Mouse (Mus musculus): Measurements from ENCODE around the gene 2310033P09Rik. TPM values are rescaled to one million over a fixed set of nuclear protein-coding genes. Genes with fewer than 3 reads are reported as not detected.
A peak's percentile ranks its signal among the peaks of the same experiment; 100 is the strongest.

2310033P09Rik gene
- total RNA-seq, 2 experiments from 2014 or later, result 7.8 to 8.1 TPM

DNA sequence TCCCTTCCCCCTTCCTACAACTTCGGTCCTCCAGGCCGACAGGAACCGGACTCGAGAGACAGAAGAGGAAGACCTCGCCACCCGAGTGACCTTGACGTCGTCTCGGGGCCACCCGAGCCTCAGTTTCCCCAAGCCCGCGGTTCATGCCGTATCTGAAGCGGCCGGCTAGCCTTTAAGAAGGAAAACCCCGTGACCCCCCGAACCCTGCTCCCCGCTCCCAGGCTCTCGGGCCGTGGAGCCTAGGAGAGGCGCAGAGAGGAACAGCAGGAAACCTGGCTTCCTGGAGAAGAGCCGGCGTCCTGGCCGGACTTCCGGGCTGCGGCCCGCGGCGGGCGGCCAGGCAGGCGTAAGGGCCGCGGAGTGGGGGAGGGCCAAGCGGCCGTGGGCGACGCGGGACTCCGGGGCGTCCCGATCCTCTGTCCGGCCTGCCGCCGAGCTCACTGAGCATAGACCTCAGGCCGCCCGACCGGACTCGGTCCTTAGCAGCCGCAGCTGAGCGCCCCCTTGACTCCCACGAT, 19.5 kb downstream of the 2310033P09Rik start:
- no peak for DNase-seq (ENCODE audit: low spot score in 2 of 2)

DNA sequence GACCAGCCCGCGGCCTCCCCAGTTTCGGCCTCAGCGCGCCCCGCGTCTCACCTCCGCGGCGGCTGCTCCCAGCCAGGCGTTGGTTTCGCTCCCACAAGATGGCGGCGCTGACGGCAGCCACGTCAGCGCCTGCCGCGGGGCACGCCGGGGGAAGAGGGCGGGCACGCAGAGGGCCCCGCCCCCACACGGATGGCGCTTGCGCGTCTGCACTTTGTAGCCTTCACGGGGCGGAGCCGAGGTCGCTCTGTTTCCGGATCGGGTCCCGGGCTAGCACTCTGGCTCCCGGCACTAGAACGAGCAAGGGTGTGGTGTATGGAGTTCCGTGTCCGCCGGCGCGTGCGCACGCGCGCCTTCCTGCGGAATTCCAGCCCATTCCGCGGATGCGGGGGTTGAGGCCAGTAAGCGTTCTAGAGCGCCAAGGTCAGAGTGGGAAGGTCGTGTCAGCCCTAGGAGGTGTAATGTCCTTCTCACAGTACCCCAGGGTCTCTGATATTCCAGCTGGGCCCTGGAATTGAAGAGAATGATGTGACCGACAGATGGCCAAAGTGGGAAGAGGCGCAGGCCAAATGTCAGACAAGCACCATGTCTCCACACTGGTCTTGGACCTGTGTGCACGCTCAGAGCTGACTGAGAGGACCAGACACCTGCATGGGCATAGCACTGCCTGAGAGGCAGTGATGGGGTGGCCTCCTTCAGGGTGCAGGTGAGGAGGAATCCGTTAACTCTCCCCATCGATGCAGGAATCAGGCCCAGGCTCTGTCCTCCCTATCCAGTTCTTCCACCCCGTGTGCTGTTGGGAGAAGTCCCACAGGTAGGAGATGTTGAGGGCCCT, 20.2 kb downstream of the 2310033P09Rik start, which contains the start of gene Arf1:
TSS of gene Arf1 (minus strand) at position 149 of the 832 bp plus-strand sequence.
- DNase-seq (ENCODE audit: low spot score in 2 of 2), result peak; percentile 96 to 97

DNA sequence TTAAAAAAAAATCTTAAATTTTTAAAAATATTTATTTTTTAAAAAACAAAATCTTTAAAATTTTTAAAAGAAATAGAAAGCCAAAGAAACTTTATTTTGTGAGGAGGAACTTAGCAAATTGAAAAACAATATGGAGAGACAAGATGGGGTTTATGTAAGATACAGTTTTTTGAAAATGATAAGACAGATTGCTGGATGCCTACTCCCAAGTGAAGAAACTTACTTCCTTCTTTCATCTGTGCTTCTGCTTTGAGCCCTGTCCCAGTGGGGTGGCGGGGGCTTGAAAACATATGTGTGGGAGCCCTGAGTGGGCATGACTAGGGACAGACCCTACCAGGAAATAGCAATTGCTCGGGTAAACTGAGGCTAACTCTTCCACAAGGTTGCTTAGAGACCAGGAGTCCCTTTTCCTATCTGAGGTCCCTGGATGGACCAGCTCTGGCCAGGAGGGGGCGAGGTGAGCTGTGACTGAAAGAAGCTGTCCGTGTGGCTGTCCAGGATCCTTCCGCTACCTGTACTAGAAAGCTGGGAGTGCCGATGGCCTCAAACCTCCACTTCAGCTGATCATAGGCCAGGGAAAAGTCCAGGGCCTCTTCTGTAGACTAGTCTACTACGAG, 22.1 kb downstream of the 2310033P09Rik start:
- peak in 1 of 2 experiments; percentile 48 for DNase-seq (ENCODE audit: low spot score in 2 of 2)

DNA sequence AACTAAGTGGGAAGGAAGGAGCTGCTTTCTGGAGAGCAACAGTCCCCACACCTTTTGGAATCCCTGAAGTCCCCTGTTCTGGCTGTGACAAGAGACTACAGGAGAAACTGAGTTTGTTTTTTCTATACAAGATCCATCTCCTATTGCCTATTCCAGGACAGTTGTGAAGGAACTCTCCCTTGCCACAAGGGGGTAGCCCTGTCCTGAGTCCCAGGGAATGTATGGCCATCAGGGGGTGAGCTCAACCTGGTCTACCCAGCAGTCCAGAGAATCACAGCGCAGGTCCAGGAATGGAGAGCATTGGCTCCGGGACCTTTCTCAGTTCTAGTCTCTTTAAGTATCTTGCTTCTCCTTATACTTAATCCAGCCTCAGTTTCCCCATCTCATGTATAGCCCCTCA, 24.7 kb downstream of the 2310033P09Rik start:
- DNase-seq (ENCODE audit: low spot score in 2 of 2), result no peak

DNA sequence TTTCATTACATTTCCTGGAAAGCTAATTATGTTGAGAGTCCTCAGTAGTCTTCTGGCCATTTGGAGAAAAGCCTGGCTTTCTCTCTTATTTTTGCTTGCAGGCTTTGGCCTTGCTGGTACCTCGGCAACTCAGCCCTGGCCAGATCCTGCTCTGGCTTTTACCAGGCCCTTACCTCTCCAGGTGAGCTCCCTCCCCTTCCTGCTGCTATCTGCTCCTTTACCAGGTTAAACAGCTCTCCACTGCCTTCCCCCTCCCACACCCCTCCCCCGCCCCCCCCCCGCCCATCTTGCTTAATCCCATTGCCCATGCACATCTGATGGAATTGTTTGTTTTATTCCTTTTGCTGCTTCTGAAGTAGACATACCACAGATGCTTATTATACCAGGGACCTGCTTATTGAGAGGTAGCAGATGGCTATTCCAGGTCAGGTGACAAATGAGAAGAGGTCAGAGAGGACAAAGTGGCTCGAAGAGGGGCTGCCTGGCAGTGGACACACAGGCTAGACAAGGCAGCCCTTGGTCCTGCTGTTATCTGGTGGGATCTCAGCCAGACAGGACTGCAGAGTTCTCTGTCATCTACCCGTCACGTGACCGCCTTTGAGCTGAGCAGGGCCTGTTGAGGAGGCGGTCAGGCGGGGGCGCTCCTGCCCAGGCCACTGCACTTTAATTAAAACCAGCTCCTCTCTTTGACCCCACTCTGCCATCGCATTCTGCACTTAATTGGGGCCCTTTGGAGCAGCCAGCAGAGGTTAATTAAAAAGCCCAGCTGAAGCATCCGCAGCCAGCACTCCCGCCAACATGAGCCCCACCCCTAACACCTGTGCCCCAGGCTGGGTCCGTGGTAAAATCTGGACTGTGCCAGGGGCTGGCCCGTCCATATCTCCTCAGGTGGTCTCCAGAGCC, 30.7 kb downstream of the 2310033P09Rik start:
- DNase-seq (ENCODE audit: low spot score in 2 of 2), result peak in 1 of 2 experiments; percentile 39

DNA sequence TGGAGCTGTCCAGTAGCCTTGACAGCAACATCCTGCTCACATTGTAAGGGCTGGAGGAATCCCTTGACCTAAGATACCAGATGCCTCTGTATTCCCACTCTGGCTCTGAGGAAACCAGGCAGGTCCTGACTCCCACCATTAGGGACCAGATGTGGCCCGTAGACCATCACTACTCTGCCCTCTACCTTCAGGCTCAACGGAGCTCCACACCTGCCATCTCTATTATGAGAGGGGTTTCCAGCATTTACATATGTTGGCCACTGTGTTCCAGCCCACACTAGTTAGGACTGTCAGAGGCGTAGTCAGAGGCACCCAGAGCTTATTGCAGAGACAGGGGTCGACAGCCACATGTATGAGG, 31.3 kb downstream of the 2310033P09Rik start:
- no peak for DNase-seq (ENCODE audit: low spot score in 2 of 2)

DNA sequence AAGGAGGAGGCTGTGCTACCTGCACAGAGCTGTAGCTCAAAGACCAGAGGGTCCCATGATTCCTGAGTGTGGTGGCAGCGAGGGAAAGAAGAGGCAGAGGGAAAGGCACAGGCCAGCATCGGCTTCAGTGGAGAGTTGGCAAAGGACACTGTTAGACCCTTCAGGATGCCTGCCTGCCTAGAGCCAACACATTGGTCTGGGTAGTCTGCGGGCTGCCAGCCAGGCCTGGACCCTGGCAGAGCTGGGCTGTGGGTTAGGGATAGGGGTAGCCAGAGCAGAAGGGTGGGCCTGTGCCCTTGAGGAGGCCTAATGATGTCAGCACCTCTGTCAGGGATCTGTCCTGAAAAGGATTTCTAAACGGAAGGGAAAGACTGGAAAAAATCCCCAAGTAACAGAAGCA, 31.7 kb downstream of the 2310033P09Rik start:
- DNase-seq (ENCODE audit: low spot score in 2 of 2), result no peak

DNA sequence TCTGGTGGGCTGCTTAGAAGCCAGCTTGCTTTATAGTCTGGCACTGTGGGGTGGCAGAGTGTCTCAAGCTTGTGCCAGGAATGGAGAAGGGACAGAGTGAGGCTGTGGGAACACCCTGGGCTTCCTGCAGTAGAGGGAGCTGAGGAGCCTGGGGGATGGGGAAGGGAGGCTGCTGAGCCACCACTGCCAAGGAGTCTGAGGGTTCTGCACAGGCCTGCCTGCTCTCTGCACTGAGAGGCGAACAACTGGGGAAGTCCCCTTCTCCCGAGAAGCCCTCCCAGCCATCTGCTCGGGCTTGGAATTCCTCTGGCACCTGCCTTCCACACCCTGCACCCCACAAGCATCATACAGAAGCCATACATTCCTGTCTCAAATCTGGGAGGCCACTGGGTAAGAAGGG, 33.7 kb downstream of the 2310033P09Rik start:
- no peak for DNase-seq (ENCODE audit: low spot score in 2 of 2)

DNA sequence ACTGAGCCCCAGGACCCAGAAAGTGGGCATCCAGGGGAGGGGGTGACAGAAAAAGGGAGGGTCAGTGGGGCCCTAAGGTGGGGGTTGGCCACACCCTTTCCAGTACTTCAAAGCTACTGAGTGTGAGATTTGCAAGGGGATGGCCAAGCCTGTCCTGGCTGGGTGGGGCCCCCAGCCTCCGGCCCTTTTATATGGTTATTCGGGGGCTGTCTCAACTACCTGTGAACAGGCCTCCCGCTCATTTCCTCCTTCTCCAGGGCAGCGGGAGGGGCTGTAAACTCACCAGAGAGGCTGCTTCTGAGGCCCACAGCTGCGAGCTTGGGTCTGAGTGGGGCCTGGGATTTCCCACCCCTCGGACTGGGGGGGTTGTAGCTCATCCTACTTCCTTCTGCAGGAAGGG, 35.7 kb downstream of the 2310033P09Rik start:
- no peak for DNase-seq (ENCODE audit: low spot score in 2 of 2)

DNA sequence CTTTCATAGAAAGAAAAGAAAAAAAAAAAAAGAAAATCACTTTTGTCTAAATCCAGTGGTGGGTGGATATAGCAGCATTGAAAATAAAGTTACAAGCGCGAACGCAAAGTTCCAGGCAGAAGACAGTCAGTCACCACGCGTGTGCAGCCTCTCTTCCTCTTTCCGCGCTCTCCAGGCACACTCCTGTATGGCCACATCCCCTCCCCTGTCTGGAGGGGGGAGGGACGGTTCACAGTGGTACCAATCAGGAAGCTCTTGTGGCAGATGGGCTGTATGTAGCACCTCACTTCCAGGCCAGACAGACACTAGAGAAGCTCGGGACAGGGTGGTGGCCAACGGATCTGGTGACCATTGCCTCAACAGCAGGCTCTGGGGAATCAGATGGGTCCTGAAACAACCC, 40.0 kb downstream of the 2310033P09Rik start:
- DNase-seq (ENCODE audit: low spot score in 2 of 2), result no peak

DNA sequence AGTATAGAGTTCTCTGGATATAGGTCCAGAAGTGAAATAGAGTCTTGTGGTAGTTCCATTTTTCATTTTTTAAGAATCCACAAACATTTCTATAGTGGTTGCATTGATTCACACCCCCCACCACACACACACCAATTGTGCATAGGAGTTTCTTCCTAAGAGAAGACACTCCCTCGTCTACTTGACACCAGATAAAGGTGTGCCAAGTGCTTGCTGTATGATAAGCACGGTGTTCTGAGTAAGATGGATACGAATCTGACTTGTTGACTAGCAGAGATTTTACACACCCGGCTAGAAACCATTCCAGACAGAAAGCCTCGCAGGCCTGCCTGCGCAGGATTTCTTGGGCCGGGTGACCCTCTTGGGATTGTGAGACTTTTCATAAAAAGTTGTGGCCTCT, 51.5 kb downstream of the 2310033P09Rik start:
- no peak for DNase-seq (ENCODE audit: low spot score in 2 of 2)

Other genes with a start within 250 kb of the 2310033P09Rik start
- 10 to 100 TPM; 16.7 to 19.6 TPM for gene Trim11, start 230.2 kb upstream of the 2310033P09Rik start, total RNA-seq (2021)
- 100 to 1,000 TPM; 462 to 554 TPM for gene Obscn, start 71.9 kb upstream of the 2310033P09Rik start, total RNA-seq (2021)
- 10 to 100 TPM in 1 of 2 experiments, 1 to 10 TPM in 1; 9.9 to 10.0 TPM for gene Iba57, start 44.6 kb upstream of the 2310033P09Rik start, total RNA-seq (2021)
- 1 to 10 TPM; 1.7 to 2.1 TPM for gene Gjc2, start 25.1 kb upstream of the 2310033P09Rik start, total RNA-seq (2021)
- gene Guk1, start 16.1 kb upstream of the 2310033P09Rik start, total RNA-seq (2021), result 10 to 100 TPM; 27.4 to 29.9 TPM
- 10 to 100 TPM; 29.8 to 35.1 TPM for gene Mrpl55, start 5.8 kb upstream of the 2310033P09Rik start, total RNA-seq (2021)
- gene Arf1, start 19.9 kb downstream of the 2310033P09Rik start, total RNA-seq (2021), result 100 to 1,000 TPM; 264 to 267 TPM
- gene Wnt3a, start 82.4 kb downstream of the 2310033P09Rik start, total RNA-seq (2021), result not detected
- 10 to 100 TPM; 12.8 to 15.4 TPM for gene Wnt9a, start 98.6 kb downstream of the 2310033P09Rik start, total RNA-seq (2021)
- not detected for gene Prss38, start 167.3 kb downstream of the 2310033P09Rik start, total RNA-seq (2021)
- 10 to 100 TPM in 1 of 2 experiments, 1 to 10 TPM in 1; 8.5 to 10.0 TPM for gene Jmjd4, start 241.7 kb downstream of the 2310033P09Rik start, total RNA-seq (2021)
- 10 to 100 TPM; 34.8 to 40.9 TPM for gene Snap47, start 242.9 kb downstream of the 2310033P09Rik start, total RNA-seq (2021)

Measured in gastrocnemius, postnatal 4 days (tissue).